Mouse (Mus musculus): ENCODE measurements around the gene Hist1h3b. TPM values are rescaled to one million over a fixed set of nuclear protein-coding genes. Genes with fewer than 3 reads are reported as not detected.
"Not testable (repeated sequence)": the region's sequence is repeated elsewhere in the genome, so short reads cannot be mapped to it uniquely, and the experiment has no call there.

Gene Hist1h3b
- polyA plus RNA-seq (2017; shearing (Covaris generic)), result 1 to 10 TPM in 1 of 3 experiments, not detected in 2; 1.1 TPM

DNA sequence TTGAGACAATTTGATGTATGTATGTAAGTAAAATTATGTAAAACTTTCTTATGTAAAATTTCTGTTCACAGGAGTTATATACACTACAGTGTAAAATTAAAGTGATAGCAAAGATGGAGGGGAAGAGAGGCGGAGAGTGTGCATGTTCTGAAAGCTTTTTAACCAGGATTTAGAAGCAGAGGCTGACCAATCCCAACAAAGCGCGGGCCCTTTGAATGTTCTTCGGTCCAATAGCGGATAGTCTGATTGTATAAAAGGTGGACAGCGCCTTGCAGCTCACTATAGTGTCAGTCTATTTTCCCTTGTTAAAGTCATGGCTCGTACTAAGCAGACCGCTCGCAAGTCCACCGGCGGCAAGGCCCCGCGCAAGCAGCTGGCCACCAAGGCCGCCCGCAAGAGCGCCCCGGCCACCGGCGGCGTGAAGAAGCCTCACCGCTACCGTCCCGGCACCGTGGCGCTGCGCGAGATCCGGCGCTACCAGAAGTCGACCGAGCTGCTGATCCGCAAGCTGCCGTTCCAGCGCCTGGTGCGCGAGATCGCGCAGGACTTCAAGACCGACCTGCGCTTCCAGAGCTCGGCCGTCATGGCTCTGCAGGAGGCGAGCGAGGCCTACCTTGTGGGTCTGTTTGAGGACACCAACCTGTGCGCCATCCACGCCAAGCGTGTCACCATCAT, at the start of gene Hist1h3b:
TSS of gene Hist1h3b (plus strand) at position 201 of the 675 bp plus-strand sequence.
- ATAC-seq, result peak; percentile 36

DNA sequence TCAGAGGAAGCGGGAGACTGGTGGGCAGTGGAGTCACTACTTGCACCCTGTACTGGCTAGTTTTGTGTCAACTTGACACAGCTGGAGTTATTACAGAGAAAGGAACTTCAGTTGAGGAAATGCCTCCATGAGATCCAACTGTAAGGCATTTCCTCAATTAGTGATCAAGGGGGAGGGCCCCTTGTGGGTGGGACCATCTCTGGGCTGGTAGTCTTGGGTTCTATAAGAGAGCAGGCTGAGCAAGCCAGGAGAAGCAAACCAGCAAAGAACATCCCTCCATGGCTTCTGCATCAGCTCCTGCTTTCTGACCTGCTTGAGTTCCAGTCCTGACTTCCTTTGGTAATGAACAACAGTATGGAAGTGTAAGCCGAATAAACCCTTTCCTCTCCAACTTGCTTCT, 49.3 kb upstream of the Hist1h3b start:
- not testable (repeated sequence) for ATAC-seq

DNA sequence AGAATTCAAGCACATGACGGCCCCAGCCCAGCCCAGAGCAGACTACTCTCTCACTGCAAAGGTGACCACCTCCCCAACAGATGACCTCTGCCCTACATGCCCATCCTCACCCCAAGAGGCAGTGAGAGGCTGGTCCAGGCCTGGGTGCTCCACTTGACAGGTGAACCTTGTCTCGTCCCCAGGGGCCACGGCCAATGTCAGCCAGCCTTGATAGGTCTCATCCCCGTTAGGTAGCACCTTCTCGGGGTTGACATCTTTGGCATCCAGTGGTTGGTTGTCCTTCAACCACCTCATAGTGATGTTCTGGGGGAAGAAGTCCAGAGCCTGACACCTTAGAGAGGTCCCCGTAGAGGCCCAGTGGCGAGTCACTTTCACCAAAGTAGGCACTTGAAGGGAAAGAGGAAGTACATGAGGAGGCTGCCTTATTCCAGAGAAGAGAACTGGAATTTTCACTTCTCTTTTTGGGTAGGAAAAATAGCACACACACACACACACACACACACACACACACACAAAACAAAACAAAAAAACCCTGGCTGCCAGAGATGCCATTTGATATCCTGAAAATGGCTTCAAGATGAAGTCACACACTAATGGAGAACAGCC, 46.2 kb upstream of the Hist1h3b start:
- no peak for ATAC-seq

DNA sequence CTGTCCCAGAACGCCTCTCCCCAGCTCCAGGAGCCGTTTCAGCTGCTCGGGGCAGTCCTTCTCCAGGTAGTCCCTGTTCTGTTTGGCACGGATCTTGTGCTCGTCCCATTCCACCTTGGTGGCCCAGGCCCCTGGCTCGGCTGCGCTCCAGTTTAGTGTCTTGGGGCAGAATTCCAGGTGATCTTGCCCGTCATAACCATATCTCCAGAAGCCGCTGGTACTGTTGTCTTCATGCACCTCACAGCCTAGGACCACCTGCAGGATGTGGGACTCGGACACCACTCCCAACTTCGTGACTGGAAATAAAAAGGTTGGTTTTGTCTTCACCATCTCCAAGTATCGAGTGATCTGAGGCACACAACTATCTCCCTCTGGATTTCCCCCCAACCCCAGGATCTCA, 45.3 kb upstream of the Hist1h3b start:
- ATAC-seq, result no peak

DNA sequence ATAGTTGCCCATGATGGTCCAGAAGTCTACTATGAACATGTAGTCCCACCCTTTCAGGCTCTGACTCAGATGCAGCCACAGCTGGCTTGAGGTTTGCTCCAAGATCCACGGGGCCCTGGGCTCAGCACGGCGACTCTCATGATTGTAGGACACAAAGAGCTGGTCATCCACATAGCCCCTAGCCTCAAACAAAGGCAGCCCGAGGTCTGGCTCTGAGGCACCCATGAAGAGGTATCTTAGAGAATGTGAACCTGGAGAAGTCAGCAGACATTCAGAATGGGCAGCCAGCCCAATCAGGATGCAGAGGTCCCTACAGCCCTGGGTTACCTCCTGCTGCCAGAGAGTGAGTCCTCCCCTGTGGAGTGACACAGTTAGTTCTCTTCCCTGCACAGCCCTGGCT, 44.0 kb upstream of the Hist1h3b start:
- ATAC-seq, result no peak

DNA sequence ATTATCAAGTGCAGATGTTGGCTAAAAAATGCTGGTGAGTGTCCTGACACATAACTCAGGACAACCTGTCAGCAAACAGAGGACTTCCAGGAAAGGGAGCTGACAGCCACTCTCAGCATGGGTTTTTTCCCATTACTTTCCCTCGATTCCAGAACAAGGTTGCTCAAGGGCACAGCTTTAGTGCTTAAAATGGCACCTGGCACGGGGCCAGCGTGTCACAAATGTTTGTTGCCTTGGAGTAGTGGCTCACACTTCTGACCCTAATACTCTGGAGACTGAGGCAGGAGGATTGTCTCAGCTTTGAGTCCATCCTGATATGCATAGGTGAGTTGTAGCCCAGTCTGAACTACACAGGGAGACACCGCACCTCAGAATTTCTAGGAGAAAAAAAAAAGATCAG, 43.4 kb upstream of the Hist1h3b start:
- no peak for ATAC-seq

DNA sequence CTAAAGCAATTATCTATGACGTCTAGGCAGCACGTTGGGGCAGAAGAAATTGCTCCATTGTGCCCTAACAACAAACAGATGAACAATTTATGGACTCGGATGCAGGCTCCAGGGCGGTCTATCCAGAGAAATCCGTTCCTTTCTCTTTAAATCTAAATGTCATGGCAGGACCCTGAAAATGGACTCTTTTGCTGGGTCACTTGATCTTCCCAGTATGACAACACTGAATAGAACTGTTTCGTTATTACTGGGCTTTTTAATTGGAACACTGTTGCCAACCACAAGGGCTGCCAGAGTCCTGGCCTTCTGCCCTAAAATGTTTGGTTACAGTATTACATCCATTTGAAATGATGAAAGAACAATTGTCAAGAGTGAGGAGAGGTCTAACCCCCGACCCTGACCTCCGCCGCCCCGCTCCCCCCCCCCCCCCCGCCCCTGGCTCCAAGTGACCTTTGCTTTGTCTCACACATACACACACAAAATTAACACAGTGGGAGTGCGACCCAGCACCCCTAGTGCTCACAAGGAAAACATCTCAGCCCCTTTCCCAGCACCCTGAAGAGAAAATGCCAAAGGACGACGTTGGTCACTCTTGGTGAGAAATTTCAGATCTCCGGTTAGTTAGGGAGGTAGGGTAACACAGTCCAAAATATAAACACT, 42.2 kb upstream of the Hist1h3b start:
- peak; percentile 44 for ATAC-seq

DNA sequence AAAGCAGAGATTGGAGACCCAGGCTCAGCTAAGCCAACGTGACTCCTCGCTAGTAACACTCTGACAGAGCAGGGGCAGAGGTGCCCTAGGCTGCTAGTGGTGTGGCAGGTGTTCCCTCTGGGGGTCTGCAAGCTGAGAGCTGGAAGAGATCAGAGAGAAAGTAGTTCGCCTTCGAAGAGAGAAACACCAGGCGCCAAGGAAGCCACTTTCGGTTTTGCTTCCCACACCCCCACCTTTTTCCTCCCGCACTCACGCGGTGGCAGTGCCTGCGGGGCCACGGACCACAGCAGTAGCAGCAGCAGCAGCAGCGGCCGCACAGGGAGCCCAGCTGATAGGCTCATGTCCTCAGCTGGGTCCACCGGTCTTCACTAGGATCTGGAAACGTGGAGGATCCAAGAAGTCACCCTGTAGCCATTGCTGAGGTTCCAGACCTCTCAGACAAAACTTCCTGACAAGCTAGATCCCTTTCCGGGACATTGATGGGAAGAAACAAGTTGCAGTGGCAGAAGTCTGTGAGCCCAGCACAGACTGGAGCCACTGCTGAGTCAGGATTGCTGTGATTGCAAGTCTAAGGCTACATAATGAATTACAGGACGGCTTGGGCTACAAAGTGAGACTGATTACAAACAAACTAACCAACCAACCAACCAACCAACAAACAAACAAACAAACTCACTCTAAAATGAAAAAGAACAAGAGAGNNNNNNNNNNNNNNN, 41.5 kb upstream of the Hist1h3b start, which contains the start of gene Hfe:
TSS of gene Hfe (minus strand) at position 481 of the 716 bp plus-strand sequence.
- peak; percentile 93 for ATAC-seq

DNA sequence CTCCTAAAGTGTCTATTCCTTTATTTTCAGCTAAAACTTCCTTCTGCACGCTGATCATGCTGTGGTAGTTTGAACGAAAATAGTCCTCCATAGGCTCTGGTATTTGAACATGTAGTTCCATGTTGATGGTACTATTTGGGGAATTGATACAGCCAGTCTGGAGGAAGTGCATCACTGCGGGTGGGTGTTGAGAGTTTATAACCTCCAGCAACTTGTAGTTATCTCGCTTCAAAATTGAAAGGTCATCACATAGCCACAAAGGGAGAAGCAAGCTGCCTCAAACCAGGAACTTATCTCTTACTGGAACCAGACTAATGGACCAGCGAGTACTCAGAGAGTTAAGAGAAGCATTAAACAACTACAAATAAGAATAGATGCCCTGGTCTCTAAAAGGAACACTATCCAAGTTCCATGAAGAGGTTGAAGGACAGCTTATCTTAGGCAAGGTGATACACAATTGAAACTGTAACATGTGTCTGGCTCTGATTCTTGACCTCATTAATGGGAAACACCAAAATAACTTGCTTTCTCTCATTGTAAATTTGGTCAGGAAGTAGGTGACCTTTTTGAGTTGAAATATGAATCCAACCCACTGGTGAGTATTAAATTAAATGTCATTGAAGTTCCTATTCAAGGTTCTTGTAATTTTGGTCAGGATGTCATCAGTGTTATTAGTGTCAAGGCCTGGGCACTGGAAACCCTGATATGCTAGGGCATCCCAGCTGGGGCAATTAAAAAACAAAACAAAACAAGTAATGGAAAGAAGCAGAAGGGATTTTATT, 35.6 kb upstream of the Hist1h3b start:
- no peak for ATAC-seq

DNA sequence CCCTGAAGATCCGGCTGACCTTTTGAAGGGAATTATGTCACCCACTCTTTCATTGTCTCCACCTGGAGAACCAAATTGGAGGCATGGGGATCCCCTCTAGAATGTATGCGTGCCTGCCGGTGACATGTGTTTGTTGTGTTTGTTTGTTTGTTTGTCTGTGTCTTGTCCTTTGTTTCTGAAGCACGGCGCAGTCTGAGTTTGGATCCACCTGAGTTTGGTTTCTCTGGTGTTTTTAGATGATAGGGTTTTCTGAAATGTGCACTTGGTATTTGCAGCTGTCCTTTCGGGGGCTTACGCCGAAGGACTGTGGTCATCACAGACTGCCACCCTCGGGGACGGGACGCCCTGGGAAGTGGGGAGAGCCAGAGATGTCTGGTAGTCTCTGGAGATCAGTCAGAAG, 34.9 kb upstream of the Hist1h3b start:
- no peak for ATAC-seq

DNA sequence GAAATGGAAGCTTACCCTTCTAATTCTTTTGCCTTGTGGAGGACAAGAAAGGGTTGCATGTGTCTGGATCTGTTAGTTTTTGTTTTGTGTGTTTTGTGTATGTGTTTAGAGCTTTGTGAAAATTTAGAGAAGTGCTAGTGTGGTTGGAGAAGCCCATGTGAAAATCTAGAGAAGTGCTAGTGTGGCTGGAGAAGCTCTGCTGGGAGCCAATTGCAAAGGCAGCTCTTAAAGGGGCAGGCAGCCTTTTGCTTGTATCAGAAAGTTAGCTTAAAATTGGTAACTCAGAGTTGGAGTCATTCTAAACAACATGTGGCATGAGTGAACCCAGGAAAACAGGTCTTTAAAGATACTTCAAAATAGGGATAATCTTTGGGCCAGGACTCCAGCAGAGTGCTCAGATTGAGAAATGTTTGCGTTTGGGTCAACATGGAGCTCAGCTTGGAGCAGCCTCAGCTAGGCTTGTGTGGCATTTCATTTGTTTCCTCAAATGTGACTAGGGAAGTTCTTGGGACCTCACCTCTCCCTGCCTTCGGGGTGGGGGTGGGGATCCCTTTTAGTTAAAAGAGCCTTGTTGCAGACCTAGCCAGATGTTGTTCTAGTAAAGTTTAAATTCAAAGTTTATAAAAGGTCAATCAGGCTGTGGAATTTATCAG, 34.3 kb upstream of the Hist1h3b start:
- ATAC-seq, result not testable (repeated sequence)

DNA sequence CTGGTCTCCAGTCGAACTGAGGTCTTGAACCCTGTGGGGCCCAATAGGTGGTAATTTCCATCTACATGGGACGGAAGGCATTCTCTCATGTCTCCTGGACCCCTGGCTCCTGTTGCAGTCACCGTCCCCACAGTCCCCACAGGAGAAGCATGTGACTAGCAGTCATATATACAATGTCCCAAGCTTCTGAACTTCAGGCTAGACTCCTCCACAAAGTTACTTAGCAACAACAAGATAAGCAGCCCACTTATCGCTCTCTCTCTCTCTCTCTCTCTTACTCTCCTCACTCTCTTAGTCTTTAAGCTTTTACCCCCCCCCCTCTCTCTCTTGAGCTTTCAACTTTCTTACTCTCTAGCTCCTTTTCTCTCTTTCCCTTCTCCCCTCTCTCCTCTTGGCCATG, 27.8 kb upstream of the Hist1h3b start:
- ATAC-seq, result no peak

DNA sequence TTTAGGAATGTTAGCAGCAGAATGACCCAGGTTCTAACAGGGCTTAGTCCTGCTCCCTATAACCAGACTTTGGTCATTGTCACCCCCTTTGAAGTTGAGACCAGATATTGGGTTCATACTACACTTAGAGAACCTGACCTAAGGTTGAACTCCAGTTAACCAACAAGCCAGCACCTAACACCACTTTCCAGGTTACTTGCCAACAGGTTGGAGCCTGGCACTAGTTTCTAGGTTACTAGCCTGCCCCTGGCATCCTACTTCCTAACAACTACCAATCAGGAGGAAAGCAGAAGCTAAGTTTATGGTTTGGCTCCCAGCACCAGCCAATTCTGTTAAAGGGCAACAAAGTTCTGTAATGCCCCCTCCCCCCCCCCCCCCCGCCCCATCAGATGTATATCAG, 26.9 kb upstream of the Hist1h3b start:
- ATAC-seq, result no peak

DNA sequence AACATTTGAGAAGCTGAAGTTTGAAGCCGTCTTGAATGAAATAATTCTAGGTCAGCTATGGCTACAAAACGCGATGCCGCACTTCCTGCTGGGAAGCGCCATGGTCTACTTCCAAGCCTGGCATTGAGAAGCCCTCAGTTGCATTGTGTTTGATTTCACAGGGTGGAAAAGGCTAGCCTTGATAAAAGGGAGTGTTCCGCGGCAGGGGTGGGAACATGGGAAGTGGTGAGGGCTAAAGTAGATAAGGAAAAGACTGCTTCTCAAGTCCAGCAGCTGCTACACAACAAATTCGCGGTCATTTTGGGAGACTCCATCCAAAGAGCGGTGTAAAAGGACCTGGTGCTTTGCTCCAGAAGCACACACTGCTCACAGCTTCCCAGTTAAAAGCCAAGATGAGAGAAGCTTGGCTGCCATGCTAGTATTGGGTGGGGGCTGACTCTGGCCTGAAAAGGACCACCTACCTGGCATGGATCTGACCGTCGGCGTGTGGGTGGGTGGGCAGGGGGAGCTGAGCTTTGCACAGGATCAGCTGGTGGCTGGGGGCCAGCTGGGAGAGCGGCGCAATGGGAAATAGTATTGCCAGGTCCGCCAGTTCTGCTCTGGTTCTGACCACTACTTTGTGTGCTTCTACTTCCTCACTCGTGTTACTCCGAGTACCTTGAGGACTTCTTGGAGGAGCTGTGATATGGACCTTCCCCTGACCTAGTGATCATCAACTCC, 23.4 kb upstream of the Hist1h3b start:
- no peak for ATAC-seq

DNA sequence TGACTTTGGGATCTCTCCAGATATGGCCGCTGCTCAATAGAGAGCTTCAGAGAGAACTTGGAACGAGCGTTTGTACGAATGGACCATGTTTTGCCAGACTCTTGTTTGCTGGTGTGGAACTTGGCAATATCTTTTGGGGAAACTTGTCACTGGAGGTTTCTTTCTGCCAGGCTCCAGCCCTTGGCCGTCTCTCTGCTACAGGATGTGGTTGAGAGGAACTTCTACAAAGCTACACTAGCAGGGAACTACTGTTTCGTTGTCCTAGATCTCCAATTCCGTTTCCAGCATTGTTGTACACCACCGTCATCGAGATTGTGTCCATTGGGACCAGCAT, 22.9 kb upstream of the Hist1h3b start:
- ATAC-seq, result peak; percentile 69

DNA sequence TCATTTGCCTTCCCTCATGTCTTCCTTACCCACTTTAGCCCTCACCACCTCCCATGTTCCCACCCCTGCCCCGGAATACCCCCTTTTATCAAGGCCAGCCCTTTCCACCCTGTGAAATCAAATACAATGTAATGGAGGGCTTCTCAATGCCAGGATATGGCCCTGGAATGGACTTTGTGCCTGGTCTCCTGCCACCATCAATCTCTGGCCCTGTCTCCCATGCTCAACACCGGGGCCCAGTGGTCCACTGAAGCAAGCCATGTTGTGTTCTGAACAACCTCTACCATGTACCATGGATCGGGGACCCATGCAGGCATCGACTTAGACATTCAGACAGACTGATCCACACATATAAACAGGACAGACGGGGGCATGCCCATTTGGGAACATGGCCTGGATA, 22.4 kb upstream of the Hist1h3b start:
- ATAC-seq, result no peak

DNA sequence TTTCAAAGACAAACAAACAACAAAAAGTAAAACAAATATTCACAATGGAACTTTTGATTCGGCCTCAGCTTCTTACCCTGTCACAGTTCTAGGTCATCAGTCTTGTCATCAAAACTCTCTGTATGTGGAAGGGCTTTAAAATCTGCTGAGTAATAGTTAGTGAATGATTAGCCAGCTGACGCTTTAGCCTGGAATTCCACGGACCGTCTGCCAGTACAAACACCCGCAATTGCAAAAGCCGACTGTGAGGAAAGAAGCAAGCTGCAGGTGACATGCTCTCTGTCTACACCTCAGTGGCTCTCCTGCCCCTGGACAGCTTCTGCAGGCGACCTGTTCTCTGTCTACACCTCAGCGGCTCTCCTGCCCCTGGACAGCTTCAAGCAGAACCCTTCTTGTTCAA, 21.6 kb upstream of the Hist1h3b start:
- ATAC-seq, result no peak

DNA sequence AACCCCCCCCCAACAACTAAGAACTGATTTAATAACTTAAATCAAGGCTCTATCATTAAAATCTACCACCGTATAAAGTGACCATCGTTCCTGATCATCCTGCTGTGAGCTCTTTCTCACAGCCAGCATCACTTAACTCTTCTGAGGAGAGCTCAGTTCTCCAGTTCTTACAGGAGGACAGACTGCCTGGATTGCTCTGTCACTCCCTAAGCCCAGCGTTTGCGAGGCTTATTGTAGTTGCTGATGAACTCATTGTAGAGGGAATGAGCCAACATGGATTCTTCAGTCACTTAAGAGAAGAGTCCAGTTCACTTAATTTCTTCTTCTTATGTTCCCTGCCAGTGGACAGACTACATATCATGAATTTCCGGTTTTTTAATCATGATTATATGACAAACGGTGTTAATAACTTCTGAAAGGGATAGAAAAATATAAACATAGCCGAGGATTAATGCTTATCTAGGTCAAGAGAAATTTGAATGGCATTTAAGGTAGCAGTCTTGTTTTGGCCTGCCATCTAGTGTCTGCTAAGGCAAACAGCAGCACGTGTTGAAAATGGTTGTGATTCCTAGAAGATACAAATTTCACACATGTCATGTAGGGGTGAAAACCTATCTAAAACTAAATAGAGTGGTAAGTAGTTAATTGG, 19.8 kb upstream of the Hist1h3b start:
- ATAC-seq, result peak; percentile 90

DNA sequence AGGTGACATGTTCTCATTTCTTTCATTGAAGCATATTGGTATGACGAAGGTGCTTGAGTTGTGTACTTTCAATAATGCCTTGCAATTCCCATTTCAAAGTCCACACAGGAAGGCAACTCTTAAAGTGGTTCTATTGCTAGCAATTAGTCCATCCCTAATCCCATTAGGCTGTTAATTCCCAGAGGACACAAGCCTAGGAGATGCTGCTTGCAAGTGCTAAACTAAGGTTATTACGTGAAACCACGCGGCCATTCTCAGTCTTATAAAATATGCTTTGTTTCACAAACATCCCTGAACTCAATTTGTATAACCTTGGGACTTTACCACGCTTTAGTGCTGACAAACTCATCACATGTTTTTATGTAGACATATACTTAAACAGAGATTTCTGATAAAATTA, 15.0 kb upstream of the Hist1h3b start:
- ATAC-seq, result no peak

DNA sequence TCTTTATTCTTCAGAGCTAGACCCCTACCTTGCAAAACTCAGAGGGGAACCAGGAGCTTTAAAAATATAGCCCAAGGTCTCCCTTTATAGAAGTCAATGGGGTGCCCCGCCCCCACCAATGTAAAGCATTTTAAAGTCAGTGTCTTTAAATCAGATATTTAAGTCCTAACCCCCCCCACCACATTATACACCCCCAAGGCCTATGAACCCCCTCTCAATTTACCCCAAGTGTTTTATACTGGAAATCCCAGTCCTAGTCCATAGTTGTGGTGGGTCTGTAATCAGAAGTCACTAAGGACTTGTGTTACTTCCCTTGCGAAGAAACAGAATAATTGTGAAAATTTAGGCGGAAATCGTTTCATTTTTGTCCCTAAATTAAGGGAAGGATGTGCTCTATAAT, 14.0 kb upstream of the Hist1h3b start:
- ATAC-seq, result no peak

DNA sequence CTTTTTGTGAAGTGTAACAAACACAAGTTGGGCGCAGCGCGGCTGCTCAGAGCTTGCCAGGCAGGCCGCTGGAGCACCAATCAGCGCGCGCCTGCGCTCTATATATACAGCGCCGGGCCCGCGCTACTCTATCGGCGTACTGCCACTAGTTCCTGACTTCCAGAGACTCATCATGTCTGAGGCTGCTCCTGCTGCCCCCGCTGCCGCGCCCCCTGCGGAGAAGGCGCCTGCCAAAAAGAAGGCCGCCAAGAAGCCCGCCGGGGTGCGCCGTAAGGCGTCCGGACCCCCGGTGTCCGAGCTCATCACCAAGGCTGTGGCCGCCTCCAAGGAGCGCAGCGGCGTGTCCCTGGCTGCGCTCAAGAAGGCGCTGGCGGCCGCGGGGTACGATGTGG, 13.4 kb upstream of the Hist1h3b start, which contains the start of gene Hist1h1c:
TSS of gene Hist1h1c (plus strand) at position 132 of the 392 bp plus-strand sequence.
- peak; percentile 70 for ATAC-seq
